Mouse (Mus musculus) Muller cell, postnatal 12 days (primary cell): ENCODE measurements around the gene Nmrk1.
A peak's percentile ranks its signal among the peaks of the same experiment; 100 is the strongest.

Source experiments
- DNase-seq: peaks from one replicate; pipeline ENCODE4 v3.0.0-alpha.2; 2015; ENCODE audit errors: inconsistent ontology term

Gene Nmrk1

GRCm38 (mm10) chr19:18615680-18616240 lies 16.0 kb upstream of the Nmrk1 start:
- DNase-seq, result peak; percentile 54

DNA sequence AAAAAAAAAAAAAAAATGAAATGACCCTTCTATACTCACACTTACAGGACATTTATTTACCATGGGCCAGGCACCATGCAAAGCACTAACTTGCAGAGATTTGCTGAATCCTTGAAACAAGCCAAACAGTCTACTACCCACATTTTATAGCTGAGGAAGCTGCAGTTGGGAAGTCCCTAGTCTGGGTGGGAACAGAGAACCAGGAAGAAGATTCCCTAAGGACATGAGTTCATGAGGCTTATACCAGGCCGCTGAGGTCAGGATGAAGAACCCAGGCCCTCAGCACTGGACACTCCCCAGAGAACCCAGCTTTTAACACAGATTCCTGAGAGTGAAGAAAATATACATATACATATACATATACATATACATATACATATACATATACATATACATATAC lies 14.2 kb upstream of the Nmrk1 start:
- no peak for DNase-seq

- DNase-seq, result no peak
These were observed 12.7 kb upstream of the Nmrk1 start for GRCm38 (mm10) chr19:18619060-18619459.

DNA sequence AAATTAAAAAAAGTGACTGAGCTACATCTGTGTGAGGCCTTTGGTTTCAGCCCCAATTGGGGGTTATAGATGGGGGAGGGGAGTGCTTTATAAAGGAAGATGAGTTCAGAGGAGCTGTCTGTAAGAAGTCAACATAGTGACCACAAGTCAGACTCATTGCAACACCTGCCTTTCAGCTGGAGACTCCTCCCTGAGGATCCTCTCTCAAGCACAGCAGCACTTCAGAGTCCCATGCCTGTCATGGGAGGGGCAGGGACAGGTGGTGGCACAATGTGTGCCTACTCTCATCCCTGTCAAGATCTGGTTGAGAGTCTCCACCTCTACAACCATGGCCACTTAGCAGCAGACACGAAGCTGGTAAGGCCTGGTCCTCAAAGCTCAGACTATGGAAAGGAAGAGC lies 12.1 kb upstream of the Nmrk1 start:
- DNase-seq, result no peak

- DNase-seq, result no peak
These were observed 7.9 kb upstream of the Nmrk1 start for GRCm38 (mm10) chr19:18623894-18624293.

- DNase-seq, result no peak
These were observed 2.2 kb upstream of the Nmrk1 start for GRCm38 (mm10) chr19:18629589-18629988.

GRCm38 (mm10) chr19:18630221-18631119 lies 1.3 kb upstream of the Nmrk1 start:
- peak; percentile 44 for DNase-seq

DNA sequence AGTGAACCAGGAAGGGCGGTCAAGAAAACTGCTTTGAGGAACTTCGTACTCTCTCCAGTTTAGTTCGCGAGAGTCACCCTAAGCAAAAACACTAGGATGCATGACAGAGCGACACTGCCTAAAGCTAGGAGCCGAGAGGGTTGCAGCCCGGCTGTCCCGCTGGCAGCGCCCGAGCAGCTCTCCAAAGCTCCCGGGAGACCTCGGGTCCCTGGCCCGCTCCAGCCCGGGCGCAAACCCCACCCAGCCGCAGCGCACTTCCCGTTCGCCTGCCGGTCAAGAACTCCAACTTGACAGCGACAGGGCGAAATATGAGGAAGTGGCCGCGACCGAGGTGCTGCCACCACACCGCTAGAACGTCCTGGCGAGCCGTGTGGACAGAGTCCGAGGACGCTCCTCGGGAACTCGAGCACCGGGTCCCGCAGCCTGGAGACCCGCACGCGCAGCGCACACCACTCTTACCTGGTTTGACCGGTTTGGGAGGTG lies 548 bp upstream of the Nmrk1 start:
- DNase-seq, result no peak

DNA sequence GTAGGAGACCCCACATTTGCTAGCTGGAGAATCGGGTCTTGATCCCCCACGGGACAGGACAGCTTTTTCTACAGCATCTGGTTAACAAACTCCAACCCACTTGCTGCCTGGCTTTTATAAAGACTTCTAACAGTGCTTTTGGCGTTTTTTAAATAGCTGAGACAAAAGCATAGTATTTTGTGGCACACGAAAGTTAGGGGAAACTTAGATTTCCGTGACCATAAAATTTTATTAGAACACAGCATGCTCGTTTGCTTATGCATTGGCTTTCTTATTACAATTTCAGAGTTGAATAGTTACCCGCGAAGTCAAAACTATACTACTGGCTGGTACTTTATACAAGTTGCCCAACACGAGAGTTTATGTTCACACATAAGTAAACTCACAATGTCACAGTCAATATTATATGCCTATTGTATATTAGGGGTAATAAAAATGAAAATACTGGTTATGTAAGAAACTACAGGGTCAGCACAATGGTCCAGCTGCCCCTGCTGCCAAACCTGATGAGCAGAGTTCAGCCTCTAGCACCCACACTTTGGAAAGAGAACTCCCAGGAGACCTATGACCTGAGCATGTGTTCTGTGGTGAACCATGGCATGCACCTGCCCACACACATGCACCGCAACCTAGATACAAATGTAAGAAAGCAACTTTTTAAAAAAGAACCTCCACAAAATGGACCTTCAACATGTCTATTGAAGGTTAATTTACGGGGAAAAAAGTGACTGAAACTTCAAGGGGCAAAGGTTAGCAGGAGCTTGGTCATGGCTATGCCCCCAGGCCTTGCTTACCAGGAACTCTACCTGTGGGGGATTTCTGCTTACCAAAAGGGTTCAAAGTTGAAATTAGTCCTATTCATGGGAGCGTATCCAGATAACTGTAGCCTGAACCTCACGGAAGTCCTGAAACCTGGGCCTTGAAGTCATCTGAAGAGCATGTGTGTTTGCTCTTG lies 758 bp downstream of the Nmrk1 start:
- no peak for DNase-seq

DNA sequence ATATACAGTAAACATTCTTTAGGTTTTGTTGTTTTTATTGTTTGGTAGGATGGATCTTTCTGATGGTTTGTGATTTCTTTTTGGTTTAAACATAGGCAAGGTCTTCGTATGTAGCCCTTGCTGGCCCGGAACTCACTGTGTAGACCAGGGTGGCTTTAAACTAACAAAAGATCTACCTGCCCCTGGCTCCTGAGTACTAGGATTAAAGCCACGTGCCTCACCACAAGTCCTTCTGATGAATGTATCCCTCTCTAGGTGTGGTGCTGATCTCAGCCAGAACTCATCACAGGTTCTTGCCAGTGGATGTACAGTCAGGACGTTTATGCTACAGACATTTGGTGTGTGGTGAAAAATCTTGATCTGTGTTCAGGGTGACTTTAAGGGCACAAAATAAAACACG lies 6.2 kb downstream of the Nmrk1 start:
- DNase-seq, result no peak

GRCm38 (mm10) chr19:18638949-18639348 lies 7.2 kb downstream of the Nmrk1 start:
- no peak for DNase-seq

- no peak for DNase-seq
These were observed 7.8 kb downstream of the Nmrk1 start for GRCm38 (mm10) chr19:18639552-18639951.

DNA sequence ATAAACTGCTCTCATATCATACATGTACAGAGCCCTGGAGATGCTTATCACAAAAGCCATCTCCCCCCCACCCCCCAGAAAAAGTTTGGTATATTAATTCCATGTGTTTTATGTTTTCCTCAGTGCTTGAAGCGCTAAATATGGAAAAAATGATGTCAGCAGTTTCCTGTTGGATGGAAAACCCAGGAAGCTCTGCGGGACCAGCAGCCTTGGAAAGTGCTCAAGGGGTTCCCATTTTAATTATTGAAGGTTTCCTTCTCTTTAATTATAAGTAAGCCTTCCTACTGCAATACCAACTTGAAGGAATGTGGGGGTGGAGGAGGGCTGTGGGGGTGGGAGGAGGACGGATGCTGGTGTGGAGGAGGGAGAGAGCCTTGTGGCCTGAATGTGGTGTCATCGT lies 9.3 kb downstream of the Nmrk1 start:
- no peak for DNase-seq

DNA sequence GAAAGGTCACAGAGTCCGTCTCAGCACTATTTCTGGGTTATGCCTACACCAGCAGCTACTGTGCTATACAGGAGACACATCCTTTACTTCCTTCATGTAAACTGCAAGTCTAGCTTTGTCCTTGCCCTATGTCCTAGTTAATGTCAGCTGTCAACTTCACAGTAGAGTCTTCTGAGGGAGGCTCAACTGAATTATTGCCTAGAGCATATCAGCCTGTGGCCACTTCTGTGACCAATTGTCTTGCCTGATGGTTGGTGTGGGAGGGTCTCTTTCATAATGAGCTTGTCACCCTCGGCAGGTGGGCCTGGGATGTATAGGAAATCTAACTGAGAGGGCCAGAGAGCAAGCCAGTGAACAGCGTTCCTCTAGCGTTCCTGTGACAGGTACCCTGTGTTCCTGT lies 11.7 kb downstream of the Nmrk1 start:
- DNase-seq, result no peak

DNA sequence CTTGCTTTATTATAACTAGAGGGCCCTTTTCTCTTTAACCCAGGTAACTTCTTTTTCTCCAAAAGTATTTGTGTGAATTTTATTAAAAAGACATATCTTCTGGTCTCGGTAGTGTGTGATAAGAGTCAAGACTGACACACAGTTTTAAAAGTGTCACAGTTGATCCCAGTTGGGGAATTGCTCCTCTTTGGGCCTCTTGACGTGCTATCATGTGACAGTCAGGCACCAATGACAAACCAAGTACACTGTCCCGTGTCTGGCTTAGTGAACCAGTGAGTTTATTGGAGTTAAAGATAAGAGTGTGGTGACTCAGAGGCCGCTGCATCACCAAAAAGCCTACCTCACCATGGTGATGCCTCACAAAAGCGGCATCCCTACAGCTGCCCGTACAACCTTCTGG lies 12.3 kb downstream of the Nmrk1 start:
- DNase-seq, result no peak

DNA sequence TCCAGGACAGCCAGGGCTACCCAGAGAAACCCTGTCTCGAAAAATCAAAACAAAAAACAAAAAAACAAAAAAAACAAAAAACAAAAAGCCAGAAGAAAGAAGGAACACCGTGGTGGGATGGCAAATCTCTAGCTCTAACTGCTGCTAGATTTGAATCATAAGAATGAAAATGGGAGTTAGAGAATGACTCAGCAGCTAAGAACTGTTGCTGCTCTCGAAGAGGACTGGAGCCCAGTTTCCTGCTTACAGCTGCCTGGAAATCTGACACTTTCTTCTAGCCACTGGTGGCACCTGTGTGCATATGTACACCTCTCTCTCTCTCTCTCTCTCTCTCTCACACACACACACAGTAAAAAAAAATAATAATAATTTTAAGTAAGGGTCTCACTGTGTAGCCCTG lies 14.6 kb downstream of the Nmrk1 start:
- no peak for DNase-seq

- no peak for DNase-seq
These were observed 15.2 kb downstream of the Nmrk1 start for GRCm38 (mm10) chr19:18646853-18647420.

DNA sequence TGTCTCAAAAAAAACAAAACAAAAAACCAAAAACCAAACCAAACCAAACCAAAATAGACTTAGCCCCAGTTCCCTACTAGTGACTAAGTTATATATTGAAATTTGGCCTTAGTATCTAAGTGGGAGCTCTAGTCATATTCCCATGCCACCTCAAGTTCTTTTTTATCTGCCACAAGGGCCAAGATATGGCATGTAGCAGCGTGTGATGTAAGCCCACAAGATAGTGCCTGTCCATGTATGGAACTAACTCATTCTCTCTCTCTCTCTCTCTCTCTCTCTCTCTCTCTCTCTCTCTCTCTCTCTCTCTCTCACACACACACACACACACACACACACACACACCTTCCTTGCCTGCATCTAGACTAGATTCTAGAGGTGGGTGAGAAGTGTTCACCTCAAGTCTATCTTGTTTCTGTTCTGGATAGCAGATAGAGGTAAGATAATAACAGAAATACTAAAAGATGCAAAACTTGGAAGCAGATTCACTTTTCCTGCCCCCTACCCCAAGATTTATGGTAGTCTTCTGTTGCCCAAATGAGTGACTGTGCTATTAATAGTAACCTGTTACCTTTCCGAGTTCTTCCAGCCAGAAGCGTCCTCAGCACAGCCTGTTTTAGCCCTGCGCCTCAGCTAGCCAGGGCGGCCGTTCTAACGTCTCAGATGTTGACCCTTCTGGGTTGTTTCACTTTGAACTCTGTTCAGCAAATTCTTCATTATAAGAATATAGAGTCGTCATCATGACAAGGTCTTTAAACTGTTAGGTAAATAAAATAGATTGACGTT lies 16.2 kb downstream of the Nmrk1 start:
- no peak for DNase-seq

- no peak for DNase-seq
These were observed 16.8 kb downstream of the Nmrk1 start for GRCm38 (mm10) chr19:18648558-18648945.

- no peak for DNase-seq
These were observed 18.2 kb downstream of the Nmrk1 start for GRCm38 (mm10) chr19:18649955-18650354.

DNA sequence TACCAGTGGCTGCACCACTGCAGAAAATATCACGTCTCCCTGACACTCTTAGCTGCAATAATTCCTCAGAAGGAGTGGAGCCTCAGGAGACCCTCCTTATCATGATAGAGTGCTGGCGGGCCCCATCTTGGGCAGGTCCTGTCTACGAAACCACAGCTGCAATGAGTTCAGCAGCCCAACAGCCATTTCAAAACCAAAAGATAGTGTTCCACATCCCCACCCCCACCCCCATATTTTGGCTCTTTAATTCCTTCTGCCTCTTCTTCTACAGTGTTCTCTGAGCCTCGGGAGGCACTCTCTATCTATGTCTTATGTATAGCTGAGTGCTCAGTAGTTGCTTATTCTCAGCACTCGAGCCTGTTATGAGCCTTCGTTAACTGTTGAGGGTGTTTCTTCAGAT lies 18.7 kb downstream of the Nmrk1 start:
- DNase-seq, result no peak
